7 mouse cellular contexts compared by ENCODE assay signal in genomic region chr12:8099821-8100220, GRCm38 (mm10).
DNase-seq lines count a peak whose midpoint lies in the region; ATAC-seq lines count a peak whose summit lies in the region.

No protein-coding gene starts in this region.

- H3K27me3 ChIP-seq in limb, embryonic 10.5 days (ENCODE audit: low read depth, poor library complexity, severe bottlenecking), result no peaks in the 10 kb centered on the region

- no peak overlapping the region for H3K4me3 ChIP-seq in limb, embryonic 10.5 days

- ATAC-seq in megakaryocyte-erythroid progenitor cell, adult 5-6 weeks (replicated peaks; ENCODE audit: low FRiP score, low TSS enrichment, poor library complexity, severe bottlenecking), result no peak
- no peak for ATAC-seq in inflammation-experienced regulatory T-cells, adult 6 months

- H3K4me1 ChIP-seq in limb, embryonic 10.5 days, result no peaks in the 10 kb centered on the region

- no peaks in the 10 kb centered on the region for H3K36me3 ChIP-seq in limb, embryonic 10.5 days

- H3K27ac ChIP-seq in limb, embryonic 10.5 days, result no peak overlapping the region

- H3K9me3 ChIP-seq in limb, embryonic 10.5 days (replicated peaks), result no peaks in the 10 kb centered on the region

- WGBS in limb, embryonic 10.5 days, result 43% methylated on average over 2 of the region's 2 CpGs

- peak; percentile 12 for DNase-seq in thymus, postnatal 4 days
- DNase-seq in thymus, postnatal 0 days (ENCODE audit: low spot score), result no peak
- DNase-seq in embryo, embryonic 11 days, result peak; percentile 62
- DNase-seq in limb, embryonic 10.5 days (ENCODE audit: low spot score), result peak; percentile 76
- no peak for DNase-seq in MN1 (ENCODE audit: low spot score)

Comparison
In these comparisons a context has a peak if more than half of its experiments do, and no peak if none do; other contexts are left out.
1. DNase-seq: peak in thymus, postnatal 4 days (single experiment), embryo, embryonic 11 days (single experiment) and limb, embryonic 10.5 days (single experiment); none in thymus, postnatal 0 days (single experiment) and MN1 (single experiment).